Comparison of ENCODE assay signal across 24 mouse cellular contexts in the genomic region with DNA sequence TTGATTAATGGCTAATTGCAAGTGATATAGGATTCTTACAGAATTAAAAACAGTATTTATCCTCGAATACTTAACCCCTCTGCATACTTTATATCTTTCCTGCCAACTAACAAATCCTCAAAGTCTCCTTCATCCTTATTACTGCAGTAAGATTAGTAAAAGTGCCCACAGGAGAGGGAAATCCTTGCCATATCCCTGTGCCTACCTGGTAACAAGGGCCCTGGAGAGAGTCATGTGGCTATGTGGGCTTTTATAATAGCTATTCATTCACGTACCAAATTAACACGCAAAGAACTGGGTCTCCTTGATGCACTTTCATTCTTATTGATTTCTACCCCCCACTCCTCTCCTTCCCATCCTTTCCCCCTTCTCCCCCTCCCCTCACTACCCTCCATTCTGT.
"Had no signal": no experiment of that assay in that cellular context is flagged by ENCODE, and none has a peak within 500 bp of the region (broad histone marks: within the 10 kb centered on the region; RNA-seq: fewer than 3 reads in every experiment).

No protein-coding gene starts in this region.

- H3K9me3 ChIP-seq: limb, embryonic 10.5 days; limb, embryonic 13.5 days; liver, embryonic 12.5 days; liver, embryonic 15.5 days; lung, embryonic 15.5 days; megakaryocyte, embryonic 14.5 days; neural tube, embryonic 12.5 days; stomach, embryonic 15.5 days had no signal

- H3K4me3 ChIP-seq: layer of hippocampus, adult 2 months; limb, embryonic 10.5 days; limb, embryonic 13.5 days; liver, embryonic 12.5 days; liver, embryonic 15.5 days; lung, embryonic 15.5 days; megakaryocyte, embryonic 14.5 days; neural tube, embryonic 12.5 days; stomach, embryonic 15.5 days had no signal

- H3K4me1 ChIP-seq: liver, embryonic 12.5 days; liver, embryonic 15.5 days; lung, embryonic 15.5 days; megakaryocyte, embryonic 14.5 days; stomach, embryonic 15.5 days had no signal

- H3K36me3 ChIP-seq: limb, embryonic 10.5 days; limb, embryonic 13.5 days; liver, embryonic 12.5 days; liver, embryonic 15.5 days; lung, embryonic 15.5 days; neural tube, embryonic 12.5 days; stomach, embryonic 15.5 days had no signal

- H3K27ac ChIP-seq: kidney, postnatal 0 days; layer of hippocampus, adult 2 months; limb, embryonic 10.5 days; limb, embryonic 13.5 days; liver, embryonic 12.5 days; liver, embryonic 15.5 days; lung, embryonic 15.5 days; neural tube, embryonic 12.5 days; stomach, embryonic 15.5 days had no signal

- H3K9ac ChIP-seq: limb, embryonic 13.5 days; liver, embryonic 12.5 days; liver, embryonic 15.5 days; lung, embryonic 15.5 days; neural tube, embryonic 12.5 days; stomach, embryonic 15.5 days had no signal

- H3K4me2 ChIP-seq: limb, embryonic 13.5 days; liver, embryonic 12.5 days; liver, embryonic 15.5 days; lung, embryonic 15.5 days; midbrain, embryonic 11.5 days; neural tube, embryonic 12.5 days; stomach, embryonic 15.5 days had no signal

- H3K27me3 ChIP-seq: liver, embryonic 12.5 days; liver, embryonic 15.5 days; lung, embryonic 15.5 days; megakaryocyte, embryonic 14.5 days; neural tube, embryonic 12.5 days; stomach, embryonic 15.5 days had no signal

- ATAC-seq: intestine, postnatal 0 days; liver, embryonic 12.5 days; midbrain, embryonic 16.5 days had no signal

- DNase-seq: kidney, adult 2 months; kidney, postnatal 25 days; layer of hippocampus, adult 9-11 months; liver; lung, adult 18-20 months; lung, postnatal 10 days; lung, postnatal 36 days; right cerebral cortex, adult 18-20 months; right cerebral cortex, postnatal 14 days; spleen, adult 18-20 months; thymus, postnatal 25 days had no signal
